Mouse (Mus musculus): ENCODE results near the gene Lamc2. TPM values are rescaled to one million over a fixed set of nuclear protein-coding genes. Genes with fewer than 3 reads are reported as not detected.
A peak's percentile ranks its signal among the peaks of the same experiment; 100 is the strongest.

The Lamc2 gene
- total RNA-seq, 2 experiments from 2014 or later = 2.5 to 12.3 TPM

- no peak for DNase-seq (ENCODE audit: low spot score in 2 of 2)
These were observed 56.1 kb downstream of the Lamc2 start for GRCm38 (mm10) chr1:153129992-153130713.

- DNase-seq (ENCODE audit: low spot score in 2 of 2) = no peak
These were observed 57.5 kb downstream of the Lamc2 start for GRCm38 (mm10) chr1:153128780-153129179.

GRCm38 (mm10) chr1:153127622-153128021 is 58.6 kb downstream of the Lamc2 start:
- no peak for DNase-seq (ENCODE audit: low spot score in 2 of 2)

- no peak for DNase-seq (ENCODE audit: low spot score in 2 of 2)
These were observed 59.5 kb downstream of the Lamc2 start for GRCm38 (mm10) chr1:153126491-153127381.

- DNase-seq (ENCODE audit: low spot score in 2 of 2) = no peak
These were observed 60.7 kb downstream of the Lamc2 start for GRCm38 (mm10) chr1:153125287-153126275.

GRCm38 (mm10) chr1:153124502-153124901 is 61.7 kb downstream of the Lamc2 start:
- DNase-seq (ENCODE audit: low spot score in 2 of 2) = no peak

- DNase-seq (ENCODE audit: low spot score in 2 of 2) = no peak
These were observed 63.5 kb downstream of the Lamc2 start for GRCm38 (mm10) chr1:153122764-153123163.

- no peak for DNase-seq (ENCODE audit: low spot score in 2 of 2)
These were observed 64.9 kb downstream of the Lamc2 start for GRCm38 (mm10) chr1:153121320-153121719.

- no peak for DNase-seq (ENCODE audit: low spot score in 2 of 2)
These were observed 65.7 kb downstream of the Lamc2 start for GRCm38 (mm10) chr1:153120544-153120943.

- DNase-seq (ENCODE audit: low spot score in 2 of 2) = no peak
These were observed 70.9 kb downstream of the Lamc2 start for GRCm38 (mm10) chr1:153115315-153115714.

- no peak for DNase-seq (ENCODE audit: low spot score in 2 of 2)
These were observed 74.7 kb downstream of the Lamc2 start for GRCm38 (mm10) chr1:153111596-153111995.

- DNase-seq (ENCODE audit: low spot score in 2 of 2) = no peak
These were observed 76.4 kb downstream of the Lamc2 start for GRCm38 (mm10) chr1:153109836-153110235.

GRCm38 (mm10) chr1:153109346-153109745 is 76.9 kb downstream of the Lamc2 start:
- DNase-seq (ENCODE audit: low spot score in 2 of 2) = no peak

GRCm38 (mm10) chr1:153107866-153108265 is 78.4 kb downstream of the Lamc2 start:
- DNase-seq (ENCODE audit: low spot score in 2 of 2) = no peak

GRCm38 (mm10) chr1:153104804-153105203 is 81.4 kb downstream of the Lamc2 start:
- DNase-seq (ENCODE audit: low spot score in 2 of 2) = no peak

- no peak for DNase-seq (ENCODE audit: low spot score in 2 of 2)
These were observed 83.1 kb downstream of the Lamc2 start for GRCm38 (mm10) chr1:153103186-153103554.

- no peak for DNase-seq (ENCODE audit: low spot score in 2 of 2)
These were observed 83.7 kb downstream of the Lamc2 start for GRCm38 (mm10) chr1:153102296-153103185.

GRCm38 (mm10) chr1:153101327-153101880 is 84.8 kb downstream of the Lamc2 start:
- DNase-seq (ENCODE audit: low spot score in 2 of 2) = peak in 1 of 2 experiments; percentile 24

- DNase-seq (ENCODE audit: low spot score in 2 of 2) = no peak
These were observed 85.3 kb downstream of the Lamc2 start for GRCm38 (mm10) chr1:153100912-153101311.

GRCm38 (mm10) chr1:153098586-153098985 is 87.7 kb downstream of the Lamc2 start:
- no peak for DNase-seq (ENCODE audit: low spot score in 2 of 2)
